Mouse (Mus musculus) embryo, embryonic 10 days (tissue): ENCODE data around the gene Farp1.

Experiments used
- DNase-seq: peaks from one replicate; pipeline ENCODE4 v3.0.0-alpha.2; 2015; ENCODE audit warnings: low spot score

Farp1 gene

DNA sequence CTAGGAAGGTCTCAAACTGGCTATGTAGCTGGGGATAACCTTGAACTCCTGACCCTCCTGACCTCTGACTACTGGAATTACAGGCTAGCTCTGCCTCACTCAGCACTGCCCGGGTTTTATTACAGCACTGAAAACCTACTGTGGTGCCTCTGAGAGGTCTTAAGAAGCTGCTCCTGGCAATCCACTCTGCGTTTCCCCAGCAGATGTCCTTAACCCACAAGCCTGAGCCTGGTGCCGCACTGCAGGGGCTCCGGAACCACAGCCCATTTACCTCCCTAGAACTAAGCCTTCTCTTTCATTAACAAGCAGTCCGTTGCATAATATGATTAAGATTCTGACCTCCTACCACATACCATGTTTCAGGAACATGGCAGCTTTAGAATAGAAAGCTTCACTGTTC, 281.1 kb downstream of the Farp1 start:
- peak; percentile 39 for DNase-seq

GRCm38 (mm10) chr14:121316631-121317311, 281.8 kb downstream of the Farp1 start:
- DNase-seq = no peak

- no peak for DNase-seq
These were observed 282.3 kb downstream of the Farp1 start for GRCm38 (mm10) chr14:121317312-121317671.

- no peak for DNase-seq
These were observed 283.4 kb downstream of the Farp1 start for GRCm38 (mm10) chr14:121318382-121318781.

DNA sequence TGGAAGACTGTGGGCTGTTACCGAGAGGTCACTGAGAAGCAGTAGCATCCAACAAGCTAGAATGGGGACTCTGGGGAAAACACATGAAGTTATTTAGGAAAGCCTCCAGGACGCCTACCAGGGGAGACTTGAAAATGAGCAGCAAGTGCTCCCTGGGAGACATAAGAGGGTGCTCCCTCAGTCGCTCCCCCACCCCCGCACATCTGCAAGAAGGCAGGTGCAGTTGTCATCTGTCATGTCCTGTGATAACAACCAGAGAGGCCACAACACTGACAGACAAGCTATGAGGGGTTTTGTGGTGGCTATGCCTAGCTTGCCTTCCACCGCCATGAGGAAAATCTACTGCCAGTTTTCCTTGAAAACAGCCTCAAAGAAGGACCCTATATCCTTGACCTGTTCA, 287.1 kb downstream of the Farp1 start:
- no peak for DNase-seq

DNA sequence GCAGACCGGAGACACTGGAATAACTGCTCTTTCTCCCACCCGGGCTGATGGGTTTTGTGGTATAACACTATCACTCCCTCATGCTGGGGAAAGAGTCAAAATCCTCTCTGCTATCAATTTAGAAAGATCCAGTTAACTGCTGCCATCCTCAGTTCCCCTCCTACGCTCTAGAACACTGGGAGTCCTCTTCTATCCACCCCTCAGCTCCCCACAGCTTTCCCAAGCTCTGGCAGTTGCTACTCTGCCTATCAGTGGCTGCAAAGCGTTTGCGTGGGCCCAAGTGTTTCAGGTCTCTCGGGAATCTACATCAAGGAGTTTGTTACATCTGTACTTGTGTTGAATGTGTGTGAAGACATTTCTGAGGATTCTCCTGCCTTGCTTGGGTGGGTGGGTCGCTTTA, 287.6 kb downstream of the Farp1 start:
- no peak for DNase-seq

DNA sequence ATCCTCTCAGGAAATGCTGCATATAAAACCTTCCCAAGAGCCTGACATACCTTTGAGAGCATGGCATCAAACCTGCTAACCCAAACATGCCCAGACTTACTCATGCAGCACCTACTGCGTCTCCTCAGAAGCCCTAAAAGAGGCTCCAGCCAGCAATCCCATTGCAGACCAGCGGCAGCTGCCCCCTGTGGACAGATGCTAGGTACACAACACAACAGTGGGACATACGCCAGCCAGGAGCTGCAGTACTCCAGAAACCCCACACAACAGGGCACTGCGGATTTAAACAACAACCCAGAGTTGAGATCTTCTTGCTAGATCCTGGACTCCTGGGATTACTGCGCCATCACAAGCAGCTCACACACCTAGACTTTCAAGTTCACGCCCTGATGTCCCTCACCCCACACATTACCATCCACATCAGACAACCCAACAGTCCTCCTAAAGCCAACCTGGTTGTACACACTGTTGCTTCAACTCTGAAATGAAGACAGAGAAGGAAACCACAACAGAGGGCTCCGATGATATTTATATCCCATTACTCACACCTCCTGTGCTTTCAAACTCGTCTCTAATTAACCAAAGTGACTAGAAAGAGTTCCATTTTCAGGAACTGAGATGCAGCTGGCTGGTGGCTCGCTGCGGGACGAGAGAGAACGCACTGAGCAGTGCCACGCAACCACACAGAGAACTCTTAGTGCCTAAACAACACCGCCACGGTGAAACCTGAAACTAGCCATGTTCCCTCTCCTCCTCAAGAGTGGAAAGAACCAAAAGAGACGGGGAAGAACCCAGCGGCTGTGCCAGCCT, 289.7 kb downstream of the Farp1 start:
- no peak for DNase-seq

GRCm38 (mm10) chr14:121326432-121326831, 291.4 kb downstream of the Farp1 start:
- DNase-seq = no peak

DNA sequence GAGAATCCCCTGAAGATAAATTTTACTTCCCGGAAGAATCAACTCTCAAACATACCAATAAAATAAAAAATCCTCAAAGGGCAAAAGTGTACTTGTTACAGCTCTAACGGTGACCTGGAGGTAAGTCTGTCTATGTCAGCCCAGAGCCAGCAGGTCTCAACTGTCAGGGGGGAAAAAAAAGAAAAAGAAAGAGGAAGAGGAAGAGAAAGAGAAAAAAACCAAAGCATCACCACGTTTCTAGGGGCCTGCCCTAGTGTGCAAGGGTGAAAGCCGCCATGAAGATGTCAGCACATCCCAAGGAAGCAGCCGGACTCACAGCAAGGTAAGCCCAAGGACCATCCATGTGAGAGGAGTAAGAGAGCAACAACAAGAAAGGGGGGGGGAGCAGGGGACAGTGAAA, 293.9 kb downstream of the Farp1 start:
- no peak for DNase-seq

DNA sequence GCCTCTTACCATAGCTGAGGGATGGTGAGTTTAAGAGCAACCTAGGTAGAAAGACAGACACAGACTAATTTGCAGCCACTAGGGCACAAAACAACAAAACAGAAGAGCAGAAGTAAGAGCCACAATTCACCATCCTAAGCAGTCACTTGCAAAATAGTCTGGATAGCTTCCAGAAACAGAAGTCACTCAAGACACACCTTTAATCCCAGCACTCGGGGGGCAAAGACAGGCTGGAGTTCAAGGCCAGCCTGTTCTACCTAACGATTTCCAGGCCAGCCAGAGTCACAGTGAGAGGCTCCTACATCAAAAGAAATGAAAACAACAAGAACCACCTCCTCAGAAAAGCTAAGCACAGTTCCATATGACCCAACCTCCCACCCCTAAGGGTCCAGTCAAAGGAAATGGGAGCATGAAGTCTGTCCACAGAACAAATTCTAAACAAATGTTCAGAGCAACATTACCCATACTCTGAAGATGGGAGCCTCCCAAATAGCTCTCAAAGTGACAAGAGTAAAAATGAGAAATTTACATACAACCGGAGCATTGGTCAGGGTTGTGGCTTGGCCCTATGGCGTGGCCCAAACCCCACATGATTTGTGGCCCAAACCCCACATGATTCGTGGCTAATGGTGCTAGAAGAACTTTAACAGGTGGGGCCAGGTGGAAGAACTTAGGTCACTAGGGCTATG, 294.5 kb downstream of the Farp1 start:
- DNase-seq = no peak

GRCm38 (mm10) chr14:121330090-121330408, 295.0 kb downstream of the Farp1 start:
- no peak for DNase-seq
